Mouse (Mus musculus) ES-Bruce4 (cell line): ENCODE measurements around the gene Hist1h2ad.

Source experiments
- CTCF ChIP-seq: IDR thresholded peaks from one replicate; pipeline ENCODE4 v1.8.1; 2011; ENCODE audit warnings: low read depth, low read length
- EP300 ChIP-seq: IDR thresholded peaks from 2 replicates; pipeline ENCODE4 v1.6.1; 2011; ENCODE audit warnings: low read depth, low read length; ENCODE audit not compliant: insufficient read depth

DNA sequence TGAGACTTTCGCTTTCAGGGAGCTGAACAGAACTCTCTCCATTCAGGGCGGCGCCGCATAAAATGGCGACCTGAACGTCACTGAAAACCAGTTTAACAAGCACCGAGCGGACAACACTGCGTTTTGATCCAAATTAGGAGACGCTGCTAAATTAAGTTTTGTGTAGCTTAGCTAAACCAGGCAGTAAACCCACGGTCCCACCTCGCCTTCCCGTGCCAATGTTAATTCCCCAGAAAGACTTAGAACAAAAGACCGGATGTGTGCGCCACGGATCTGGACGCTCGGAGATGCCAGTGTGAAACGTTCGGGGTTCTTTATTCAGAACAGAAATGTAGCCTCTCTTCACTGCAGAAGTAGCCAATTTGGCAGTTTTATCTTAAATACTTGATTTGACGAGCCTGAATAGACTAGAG lies 10.9 kb downstream of the Hist1h2ad start:
- no peak for TF ChIP-seq CTCF
- TF ChIP-seq EP300, result no peak
